Mouse (Mus musculus) heart, embryonic 14.5 days (tissue): Measurements from ENCODE around the gene Foxn3. TPM values are rescaled to one million over a fixed set of nuclear protein-coding genes. Genes with fewer than 3 reads are reported as not detected.
A peak's percentile ranks its signal among the peaks of the same experiment; 100 is the strongest.

Experiments
- ATAC-seq: fragments of 200-750 bp; cut with Nextera tagmentation; 2 replicates; pipeline ENCODE4 v1.8.0; 2017; ENCODE audit warnings: low read depth, moderate TSS enrichment; ENCODE audit not compliant: insufficient number of reproducible peaks, insufficient read depth, low FRiP score
- H3K27ac ChIP-seq, 2 experiments: fragments of 200-500 bp in 1 of 2; fragments of 300-500 bp in 1 of 2; sonication (generic) in 1 of 2; replicated peaks in 1 of 2; 2 replicates each; pipeline ENCODE4 v1.5.1; 2012 to 2014; ENCODE audit warnings: low read depth in 2 of 2, low read length in 2 of 2, control low read depth in 1 of 2, mild to moderate bottlenecking in 1 of 2, mixed read lengths in 1 of 2; ENCODE audit not compliant: control insufficient read depth in 1 of 2, insufficient read depth in 1 of 2
- H3K27me3 ChIP-seq: fragments of 300-500 bp; sonication (generic); 2 replicates; pipeline ENCODE4 v1.6.1; 2014; ENCODE audit warnings: mild to moderate bottlenecking, low read length, control low read depth; ENCODE audit not compliant: control insufficient read depth, insufficient read depth
- H3K36me3 ChIP-seq: fragments of 300-500 bp; sonication (generic); 2 replicates; pipeline ENCODE4 v1.6.1; 2014; ENCODE audit warnings: mild to moderate bottlenecking, control low read depth, low read length, mixed read lengths; ENCODE audit not compliant: control insufficient read depth, insufficient read depth
- H3K4me1 ChIP-seq, 2 experiments: fragments of 200-500 bp in 1 of 2; fragments of 300-500 bp in 1 of 2; sonication (generic) in 1 of 2; 2 replicates each; pipeline ENCODE4 v1.6.1; 2012 to 2014; ENCODE audit warnings: low read length in 2 of 2, control low read depth in 1 of 2, mixed read lengths in 1 of 2; ENCODE audit not compliant: control insufficient read depth in 2 of 2, insufficient read depth in 2 of 2
- H3K4me2 ChIP-seq: fragments of 300-500 bp; sonication (generic); 2 replicates; pipeline ENCODE4 v1.6.1; 2014; ENCODE audit warnings: mild to moderate bottlenecking, low read length
- H3K4me3 ChIP-seq, 2 experiments: fragments of 200-500 bp in 1 of 2; fragments of 300-500 bp in 1 of 2; sonication (generic) in 1 of 2; 2 replicates each; pipeline ENCODE4 v1.5.1; 2012 to 2014; ENCODE audit warnings: low read length in 2 of 2, mild to moderate bottlenecking in 2 of 2, control low read depth in 1 of 2, low read depth in 1 of 2, moderate library complexity in 1 of 2; ENCODE audit not compliant: control insufficient read depth in 1 of 2, insufficient read depth in 1 of 2
- H3K9ac ChIP-seq: fragments of 300-500 bp; sonication (generic); 2 replicates; pipeline ENCODE4 v1.6.1; 2014; ENCODE audit warnings: mild to moderate bottlenecking, low read length
- H3K9me3 ChIP-seq: fragments of 300-500 bp; sonication (generic); 2 replicates; pipeline ENCODE4 v1.6.1; 2016; ENCODE audit warnings: low read length, control low read depth; ENCODE audit not compliant: control insufficient read depth
- WGBS: fragments of 180-500 bp; shearing (Covaris S2); extraction: QIAGEN DNeasy Blood & Tissue Kit; methylation state at CpG from one replicate; pipeline ENCODE4 v1.1.7; 2014; 5-methylcytosine and 5-hydroxymethylcytosine counted together
- polyA plus RNA-seq: library from polyadenylated mRNA; unstranded; fragments of >200 nt; fragmentation: Nextera tagmentation; extraction: Ambion mirVana; gene quantifications from 2 replicates; pipeline ENCODE4 v1.2.1, GENCODE M21; 2014

Gene Foxn3
- polyA plus RNA-seq, 1 experiment from 2014 or later: 81.0 TPM

DNA sequence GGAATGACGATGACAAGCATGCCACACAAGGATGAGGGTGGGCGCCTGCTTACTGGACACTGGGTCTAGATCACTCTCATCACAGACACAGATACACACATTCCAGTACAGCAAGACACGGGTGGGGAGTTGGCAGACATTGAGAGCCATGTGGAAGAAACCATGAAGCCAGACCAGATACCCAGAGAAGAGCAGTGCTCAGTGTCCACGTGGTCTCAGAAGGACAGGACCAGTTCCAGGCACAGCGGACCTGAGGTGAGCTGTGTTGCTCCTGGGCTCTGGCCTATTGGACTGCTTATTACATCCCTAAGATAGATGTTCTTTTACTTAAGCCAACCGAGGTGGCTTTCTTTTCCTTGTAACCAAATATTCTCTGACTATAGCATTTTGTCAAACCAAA, 188.0 kb downstream of the Foxn3 start:
- no peak for ATAC-seq
- Histone ChIP-seq H3K4me3 (no peak overlapping the region), H3K4me2 (no peak overlapping the region), H3K9me3 (no peaks in the 10 kb centered on the region; the same call in 1 of the 2 replicates), H3K9ac (no peak overlapping the region), H3K27me3 (no peaks in the 10 kb centered on the region), H3K27ac (0 out of 4 replicates have a peak overlapping the region, but pooled peaks of 1 of the 2 experiments have one; percentile 1), H3K4me1 (peaks cover 31 to 76% of the 10 kb centered on the region in 2 experiments), H3K36me3 (no peaks in the 10 kb centered on the region)
- WGBS: 87% methylated on average over 6 of the region's 6 CpGs

DNA sequence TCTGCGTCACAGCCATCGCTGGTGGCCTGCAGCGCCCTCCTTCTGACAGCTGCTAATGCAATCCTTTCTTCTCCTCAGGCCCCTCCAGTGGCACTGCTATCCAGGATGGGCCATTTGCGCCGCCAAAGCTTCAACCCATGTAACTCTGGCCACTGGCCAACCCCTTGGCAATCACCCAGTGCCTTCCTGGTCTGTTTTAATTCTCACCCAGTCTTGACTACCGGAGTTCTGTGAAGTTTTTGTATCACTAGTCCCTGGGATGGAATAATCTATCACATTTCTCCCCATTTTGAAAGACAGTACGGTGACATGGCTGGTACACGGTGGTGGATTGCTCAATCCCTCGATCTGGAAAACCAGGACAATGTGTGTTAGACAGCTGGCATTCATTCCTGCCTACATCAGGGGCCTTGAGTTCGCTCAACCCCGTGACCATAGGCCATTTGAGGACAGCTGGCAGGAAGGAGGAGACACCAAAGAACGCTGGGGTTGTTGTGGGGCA, 189.2 kb downstream of the Foxn3 start:
- H3K27ac ChIP-seq: peak overlapping the region in 1 of 2 experiments; percentile 11; a peak in 3 of 4 replicates
- H3K4me1 ChIP-seq: peaks cover 27 to 70% of the 10 kb centered on the region in 2 experiments
- ATAC-seq: no peak
- WGBS: 52% methylated on average over 12 of the region's 12 CpGs
- H3K27me3 ChIP-seq: no peaks in the 10 kb centered on the region
- H3K4me3 ChIP-seq: no peak overlapping the region
- no peak overlapping the region for H3K9ac ChIP-seq
- no peak overlapping the region for H3K4me2 ChIP-seq
- no peaks in the 10 kb centered on the region for H3K36me3 ChIP-seq
- no peaks in the 10 kb centered on the region; the same call in 1 of the 2 replicates for H3K9me3 ChIP-seq

DNA sequence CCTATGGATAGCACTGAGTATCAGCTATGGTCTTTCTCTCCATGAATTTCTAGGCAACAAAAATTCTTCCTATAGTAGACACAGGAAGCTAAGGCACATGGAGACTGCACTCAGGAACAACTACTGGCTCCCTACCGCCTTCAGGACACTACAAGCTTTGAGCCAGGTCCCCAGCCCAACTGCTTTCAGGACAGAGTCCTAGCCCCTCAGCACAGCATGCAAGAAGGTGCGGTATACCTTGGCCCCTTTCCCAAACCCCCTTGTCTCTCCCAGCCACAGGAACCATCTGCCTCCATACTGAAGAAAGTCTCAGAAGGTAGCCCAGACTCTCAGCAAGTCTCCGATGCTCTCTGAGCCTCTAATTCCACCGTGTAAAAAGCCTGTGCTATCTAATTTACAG, 189.8 kb downstream of the Foxn3 start:
- no peak overlapping the region for H3K4me3 ChIP-seq
- no peaks in the 10 kb centered on the region for H3K36me3 ChIP-seq
- WGBS: 63% methylated on average over 4 of the region's 4 CpGs
- H3K9ac ChIP-seq: no peak overlapping the region
- H3K27me3 ChIP-seq: no peaks in the 10 kb centered on the region
- no peaks in the 10 kb centered on the region; the same call in 1 of the 2 replicates for H3K9me3 ChIP-seq
- H3K4me2 ChIP-seq: no peak overlapping the region
- peaks cover 24 to 66% of the 10 kb centered on the region in 2 experiments for H3K4me1 ChIP-seq
- H3K27ac ChIP-seq: peak overlapping the region in 1 of 2 experiments; percentile 11; a peak in 2 of 4 replicates
- no peak for ATAC-seq

DNA sequence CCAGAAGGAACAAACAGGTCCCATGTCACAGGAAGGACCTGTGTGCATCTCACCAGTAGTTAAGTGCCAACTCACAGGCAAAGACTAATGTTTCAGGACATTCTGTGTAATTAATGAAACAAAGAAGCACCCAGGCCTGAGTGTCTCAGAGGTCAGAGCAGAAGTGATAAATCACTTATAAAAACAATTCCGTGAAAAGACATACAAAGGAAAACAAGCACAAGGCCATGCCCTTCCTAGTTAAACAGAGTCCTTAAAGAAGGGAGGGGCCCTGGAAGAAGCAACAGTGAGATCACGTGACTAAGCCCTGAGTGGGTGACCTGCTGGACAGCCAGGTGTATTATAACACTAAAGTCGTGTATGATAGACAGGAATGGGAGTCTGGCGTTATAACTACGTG, 191.9 kb downstream of the Foxn3 start:
- H3K27me3 ChIP-seq: no peaks in the 10 kb centered on the region
- H3K4me1 ChIP-seq: peaks cover 12 to 47% of the 10 kb centered on the region in 2 experiments
- ATAC-seq: no peak
- H3K4me2 ChIP-seq: no peak overlapping the region
- H3K27ac ChIP-seq: no peak overlapping the region
- no peak overlapping the region for H3K9ac ChIP-seq
- WGBS: 65% methylated on average over 5 of the region's 5 CpGs
- no peaks in the 10 kb centered on the region; the same call in 1 of the 2 replicates for H3K9me3 ChIP-seq
- H3K36me3 ChIP-seq: no peaks in the 10 kb centered on the region
- no peak overlapping the region for H3K4me3 ChIP-seq

DNA sequence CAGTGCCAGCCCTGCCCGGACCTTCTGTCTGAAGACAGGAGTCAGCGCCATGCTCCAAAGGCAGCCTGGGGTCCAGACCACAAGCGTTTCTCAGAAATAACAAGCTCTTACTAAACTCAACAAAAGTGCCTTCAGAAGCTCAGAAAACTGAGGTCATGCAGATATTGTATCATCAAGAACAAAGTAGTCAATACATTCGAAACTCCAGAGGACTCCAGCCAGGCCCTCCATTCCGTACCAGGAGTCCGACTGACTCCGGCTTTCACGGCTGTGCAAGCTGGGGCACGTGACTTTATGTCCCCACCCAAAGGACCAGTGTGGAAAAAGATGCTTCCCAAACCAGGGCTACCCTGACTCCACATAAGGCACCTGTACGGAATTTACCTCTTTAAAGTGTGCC, 195.1 kb downstream of the Foxn3 start:
- Histone ChIP-seq H3K4me1 (peaks cover 4 to 32% of the 10 kb centered on the region in 2 experiments), H3K4me2 (no peak overlapping the region), H3K36me3 (0 out of 2 replicates have a peak, but pooled peaks cover 3% of the 10 kb centered on the region), H3K9me3 (no peaks in the 10 kb centered on the region), H3K9ac (no peak overlapping the region), H3K27me3 (no peaks in the 10 kb centered on the region), H3K27ac (no peak overlapping the region), H3K4me3 (no peak overlapping the region)
- ATAC-seq: no peak
- 81% methylated on average over 10 of the region's 10 CpGs for WGBS

DNA sequence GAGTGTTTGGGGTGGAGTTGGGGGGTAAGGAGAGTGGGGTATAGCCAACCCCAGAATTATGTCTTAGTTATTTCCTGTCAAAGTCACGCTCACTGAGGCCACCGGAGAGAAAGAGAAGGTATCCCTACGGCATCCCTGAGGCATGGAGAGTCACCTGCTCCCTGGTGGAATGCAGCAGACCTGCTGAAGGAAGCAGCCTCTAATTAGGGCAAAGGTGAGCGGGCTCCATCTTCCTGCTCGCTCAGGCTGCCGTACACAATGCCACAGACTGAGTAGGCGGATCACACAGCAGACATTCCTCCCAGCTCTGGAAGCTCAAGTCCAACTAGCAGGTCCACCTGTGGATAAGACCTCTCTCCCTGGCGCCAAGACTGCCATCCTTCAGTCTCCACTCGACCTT, 197.4 kb downstream of the Foxn3 start:
- no peak for ATAC-seq
- Histone ChIP-seq H3K27me3 (no peaks in the 10 kb centered on the region), H3K27ac (no peak overlapping the region), H3K36me3 (0 out of 2 replicates have a peak, but pooled peaks cover 3% of the 10 kb centered on the region), H3K9me3 (no peaks in the 10 kb centered on the region), H3K4me3 (no peak overlapping the region), H3K4me2 (no peak overlapping the region), H3K4me1 (peaks cover 20 to 46% of the 10 kb centered on the region in 2 experiments), H3K9ac (no peak overlapping the region)
- WGBS: 83% methylated on average over 9 of the region's 9 CpGs

DNA sequence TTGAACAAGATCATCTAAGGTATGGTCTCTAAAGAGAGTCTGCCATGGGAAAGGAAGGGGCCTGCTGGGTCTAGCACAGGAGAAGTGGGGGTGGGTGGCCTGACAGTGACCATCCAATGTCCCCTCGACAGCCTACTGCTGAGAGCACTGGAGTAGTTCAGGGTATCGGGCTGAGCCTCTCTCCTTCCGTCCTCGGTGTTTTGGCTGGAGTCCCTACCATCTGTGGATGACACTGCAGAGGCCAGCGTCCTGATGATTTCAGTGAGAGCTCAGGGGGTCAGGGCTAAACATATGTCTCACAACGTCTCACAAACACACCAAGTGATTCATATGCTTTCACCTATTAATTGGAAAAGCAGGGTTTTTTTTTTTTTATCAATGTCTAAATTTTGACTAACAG, 199.2 kb downstream of the Foxn3 start:
- H3K9ac ChIP-seq: no peak overlapping the region
- H3K4me2 ChIP-seq: no peak overlapping the region
- 0 out of 2 replicates have a peak, but pooled peaks cover 3% of the 10 kb centered on the region for H3K36me3 ChIP-seq
- no peak overlapping the region for H3K27ac ChIP-seq
- H3K4me3 ChIP-seq: no peak overlapping the region
- H3K4me1 ChIP-seq: peaks cover 24 to 44% of the 10 kb centered on the region in 2 experiments
- no peaks in the 10 kb centered on the region for H3K27me3 ChIP-seq
- WGBS: 61% methylated on average over 6 of the region's 6 CpGs
- H3K9me3 ChIP-seq: no peaks in the 10 kb centered on the region
- ATAC-seq: no peak

DNA sequence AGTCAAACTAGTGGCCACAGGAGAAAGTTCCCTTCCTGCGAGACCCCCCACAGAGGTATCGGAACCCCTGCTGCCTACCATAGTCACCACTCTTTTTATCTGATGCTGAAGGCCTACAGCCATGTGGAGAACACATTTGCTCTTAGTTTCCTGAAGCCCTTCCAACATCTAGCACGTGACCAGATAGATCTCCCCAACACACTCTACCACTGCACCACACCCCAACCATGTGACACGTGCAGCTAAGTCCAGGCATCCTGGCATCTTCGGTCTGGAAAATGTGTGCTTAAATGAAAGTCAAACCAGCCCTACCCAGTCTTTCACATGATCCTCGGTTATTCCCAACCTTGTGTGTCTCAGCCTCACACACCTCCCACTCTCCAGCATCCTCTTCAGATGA, 200.4 kb downstream of the Foxn3 start:
- no peaks in the 10 kb centered on the region for H3K27me3 ChIP-seq
- no peak overlapping the region for H3K4me3 ChIP-seq
- no peak overlapping the region for H3K27ac ChIP-seq
- H3K4me2 ChIP-seq: no peak overlapping the region
- ATAC-seq: no peak
- no peaks in the 10 kb centered on the region for H3K9me3 ChIP-seq
- no peak overlapping the region for H3K9ac ChIP-seq
- peaks cover 24 to 42% of the 10 kb centered on the region in 2 experiments for H3K4me1 ChIP-seq
- H3K36me3 ChIP-seq: 0 out of 2 replicates have a peak, but pooled peaks cover 3% of the 10 kb centered on the region
- 77% methylated on average over 6 of the region's 6 CpGs for WGBS
